Mouse (Mus musculus): ENCODE data around the gene Adcy10. TPM values are rescaled to one million over a fixed set of nuclear protein-coding genes. Genes with fewer than 3 reads are reported as not detected.

Adcy10 gene
- total and polyA plus RNA-seq, 2 experiments from 2014 or later = 0.10 TPM; not detected in 1

- peaks cover 4% of the 10 kb centered on the region; the same call in 1 of the 2 replicates for H3K36me3 ChIP-seq (ENCODE audit: insufficient read depth)
- no peaks in the 10 kb centered on the region for H3K4me1 ChIP-seq (ENCODE audit: insufficient read depth)
- DNase-seq (no peak), ATAC-seq (peak; percentile 63)
- no peak for TF ChIP-seq CTCF (IDR thresholded peaks at IDR 0.05; ENCODE audit: low read depth)
- WGBS = 50% methylated on average over 9 of the region's 9 CpGs
- no peaks in the 10 kb centered on the region for H3K27me3 ChIP-seq (ENCODE audit: insufficient read depth, low read length)
- no peak overlapping the region for H3K4me3 ChIP-seq (ENCODE audit: low read depth, low read length)
- no peak overlapping the region for H3K27ac ChIP-seq (ENCODE audit: low read depth, low read length)
- peaks cover 8% of the 10 kb centered on the region; the same call in 1 of the 2 replicates for H3K9me3 ChIP-seq (ENCODE audit: low read length)
- no peak overlapping the region for H3K4me2 ChIP-seq (ENCODE audit: low read depth)
- no peak overlapping the region for H3K9ac ChIP-seq
These were observed 133.2 kb downstream of the Adcy10 start for GRCm38 (mm10) chr1:165618201-165618624.

GRCm38 (mm10) chr1:165625058-165625457, 140.1 kb downstream of the Adcy10 start:
- 91% methylated on average over 5 of the region's 5 CpGs for WGBS
- DNase-seq (no peak), ATAC-seq (no peak)
- Histone ChIP-seq H3K27ac (ENCODE audit: low read depth, low read length) (no peak overlapping the region), H3K27me3 (ENCODE audit: insufficient read depth, low read length) (no peaks in the 10 kb centered on the region), H3K9me3 (ENCODE audit: low read length) (no peaks in the 10 kb centered on the region), H3K36me3 (ENCODE audit: insufficient read depth) (no peaks in the 10 kb centered on the region), H3K9ac (no peak overlapping the region), H3K4me3 (ENCODE audit: low read depth, low read length) (no peak overlapping the region), H3K4me1 (ENCODE audit: insufficient read depth) (no peaks in the 10 kb centered on the region), H3K4me2 (ENCODE audit: low read depth) (no peak overlapping the region)
- TF ChIP-seq CTCF (IDR thresholded peaks at IDR 0.05; ENCODE audit: low read depth) = no peak

- Histone ChIP-seq H3K27me3 (ENCODE audit: insufficient read depth, low read length) (no peaks in the 10 kb centered on the region), H3K4me2 (ENCODE audit: low read depth) (no peak overlapping the region), H3K9me3 (ENCODE audit: low read length) (no peaks in the 10 kb centered on the region), H3K36me3 (ENCODE audit: insufficient read depth) (no peaks in the 10 kb centered on the region), H3K27ac (ENCODE audit: low read depth, low read length) (no peak overlapping the region), H3K9ac (no peak overlapping the region), H3K4me3 (ENCODE audit: low read depth, low read length) (no peak overlapping the region), H3K4me1 (ENCODE audit: insufficient read depth) (no peaks in the 10 kb centered on the region)
- 86% methylated on average over 5 of the region's 5 CpGs for WGBS
- ATAC-seq = no peak
- no peak for TF ChIP-seq CTCF (IDR thresholded peaks at IDR 0.05; ENCODE audit: low read depth)
- DNase-seq = no peak
These were observed 140.9 kb downstream of the Adcy10 start for GRCm38 (mm10) chr1:165625896-165626295.

Other genes with a start within 250 kb of the Adcy10 start
- 52.4 and 54.8 TPM in 2 replicates for gene Tiprl, start 248.2 kb upstream of the Adcy10 start, total RNA-seq (2014; rRNA removed)
- gene Tiprl, start 248.2 kb upstream of the Adcy10 start, polyA plus RNA-seq (2015; fragmentation: Nextera tagmentation; extraction: Ambion mirVana) = 151 and 152 TPM in 2 replicates
- gene Gpr161, start 189.4 kb upstream of the Adcy10 start, total RNA-seq (2014; rRNA removed) = 40.9 and 51.0 TPM in 2 replicates
- gene Gpr161, start 189.4 kb upstream of the Adcy10 start, polyA plus RNA-seq (2015; fragmentation: Nextera tagmentation; extraction: Ambion mirVana) = 2.5 and 2.8 TPM in 2 replicates
- gene Dcaf6, start 24.7 kb upstream of the Adcy10 start, total RNA-seq (2014; rRNA removed) = 43.5 and 45.7 TPM in 2 replicates
- gene Dcaf6, start 24.7 kb upstream of the Adcy10 start, polyA plus RNA-seq (2015; fragmentation: Nextera tagmentation; extraction: Ambion mirVana) = 20.9 and 23.6 TPM in 2 replicates
- 127 and 170 TPM in 2 replicates for gene Mpc2, start 24.5 kb upstream of the Adcy10 start, total RNA-seq (2014; rRNA removed)
- 251 and 283 TPM in 2 replicates for gene Mpc2, start 24.5 kb upstream of the Adcy10 start, polyA plus RNA-seq (2015; fragmentation: Nextera tagmentation; extraction: Ambion mirVana)
- gene Mpzl1, start 149.4 kb downstream of the Adcy10 start, total RNA-seq (2014; rRNA removed) = 23.9 and 25.2 TPM in 2 replicates
- 117 and 127 TPM in 2 replicates for gene Mpzl1, start 149.4 kb downstream of the Adcy10 start, polyA plus RNA-seq (2015; fragmentation: Nextera tagmentation; extraction: Ambion mirVana)
- gene Rcsd1, start 224.6 kb downstream of the Adcy10 start, total RNA-seq (2014; rRNA removed) = 5.9 and 8.0 TPM in 2 replicates
- gene Rcsd1, start 224.6 kb downstream of the Adcy10 start, polyA plus RNA-seq (2015; fragmentation: Nextera tagmentation; extraction: Ambion mirVana) = 7.5 and 7.9 TPM in 2 replicates